Mouse (Mus musculus) bone marrow, adult 2 months (tissue): Measurements from ENCODE around the gene Dcun1d5. TPM values are rescaled to one million over a fixed set of nuclear protein-coding genes. Genes with fewer than 3 reads are reported as not detected.

Experiments
- H3K27ac ChIP-seq: fragments of 200-500 bp; 2 replicates; pipeline ENCODE4 v1.5.1; 2012; ENCODE audit warnings: low read depth, mild to moderate bottlenecking, control low read depth, inconsistent platforms, low read length; ENCODE audit not compliant: control insufficient read depth, poor library complexity, insufficient read depth
- H3K4me1 ChIP-seq: fragments of 200-500 bp; 2 replicates; pipeline ENCODE4 v1.6.1; 2011; ENCODE audit warnings: low read length; ENCODE audit not compliant: control insufficient read depth, insufficient read depth
- H3K4me3 ChIP-seq: fragments of 200-500 bp; replicated peaks from 2 replicates; pipeline ENCODE3; 2011; ENCODE audit warnings: mild to moderate bottlenecking, low read depth, low read length, control low read depth; ENCODE audit not compliant: control insufficient read depth
- CTCF ChIP-seq: fragments of 200-500 bp; IDR thresholded peaks from 2 replicates; pipeline ENCODE4 v1.5.1; 2011; ENCODE audit warnings: low read length, control low read depth; ENCODE audit not compliant: control insufficient read depth, insufficient read depth
- POLR2A ChIP-seq: fragments of 200-500 bp; IDR thresholded peaks from 2 replicates; pipeline ENCODE4 v1.6.1; 2011; ENCODE audit warnings: low read depth, mild to moderate bottlenecking, control low read depth, low read length, borderline replicate concordance; ENCODE audit not compliant: control insufficient read depth
- WGBS: fragments of 180-500 bp; shearing (Covaris S2); methylation state at CpG from one replicate; pipeline ENCODE4 v1.1.7; 2018; 5-methylcytosine and 5-hydroxymethylcytosine counted together
- polyA plus RNA-seq: library from polyadenylated mRNA; stranded (reverse); fragments of >200 nt; gene quantifications from 2 replicates; pipeline ENCODE4 v1.2.4, GENCODE M21; 2011; ENCODE audit warnings: low replicate concordance; ENCODE audit not compliant: missing spikeins, insufficient read depth, insufficient read length

Dcun1d5 gene
- polyA plus RNA-seq, result 29.5 and 50.8 TPM in 2 replicates

DNA sequence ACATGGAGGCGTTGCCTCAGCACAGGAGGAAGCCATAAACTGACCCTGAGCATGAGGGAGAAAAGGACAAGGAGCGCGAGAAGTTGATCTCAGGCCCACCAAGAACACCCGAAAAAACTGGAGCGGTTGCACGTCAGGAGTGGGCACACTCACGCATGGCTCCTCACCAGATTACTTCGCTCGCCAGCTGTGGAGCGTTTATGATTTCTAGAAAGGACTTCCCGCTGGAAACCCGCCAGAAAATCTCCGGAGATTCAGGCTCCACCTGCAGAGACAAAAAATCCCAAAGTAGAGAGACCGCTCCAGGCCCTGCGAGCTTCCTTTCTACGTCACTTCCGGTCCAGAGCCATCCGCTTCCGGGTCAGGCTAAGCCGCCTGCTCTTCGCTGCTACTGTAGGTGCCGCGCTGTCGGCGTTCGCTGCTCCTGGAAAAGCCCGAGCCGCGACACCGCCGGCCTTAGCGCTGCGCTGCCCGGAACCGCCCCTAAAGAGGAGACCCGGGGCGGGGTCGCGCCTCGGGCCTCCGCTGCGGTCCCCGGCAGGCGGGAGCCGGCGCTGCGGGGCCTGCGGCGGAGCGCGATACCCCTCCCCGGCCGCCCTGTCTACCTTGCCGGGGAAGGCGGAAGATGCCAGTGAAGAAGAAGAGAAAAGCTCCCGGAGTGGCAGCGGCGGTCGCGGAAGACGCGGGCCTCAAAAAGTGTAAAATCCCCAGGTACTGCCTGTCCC, at the start of gene Dcun1d5, which contains the start of gene Dync2h1:
Gene Dcun1d5, plus strand, starts transcription at position 349 of the 725 bp plus-strand sequence.
Gene Dync2h1, minus strand, starts transcription at position 275 of the 725 bp plus-strand sequence.
- Histone ChIP-seq H3K4me3 (peak within 1 kb of the TSS; percentile 83), H3K4me1 (no peaks in the 10 kb centered on the region), H3K27ac (peak within 1 kb of the TSS; percentile 80)
- WGBS, result under 1% methylated on average over 62 of the region's 62 CpGs
- TF ChIP-seq POLR2A (peak; percentile 83; the same call in 1 of the 2 replicates), CTCF (no peak)

DNA sequence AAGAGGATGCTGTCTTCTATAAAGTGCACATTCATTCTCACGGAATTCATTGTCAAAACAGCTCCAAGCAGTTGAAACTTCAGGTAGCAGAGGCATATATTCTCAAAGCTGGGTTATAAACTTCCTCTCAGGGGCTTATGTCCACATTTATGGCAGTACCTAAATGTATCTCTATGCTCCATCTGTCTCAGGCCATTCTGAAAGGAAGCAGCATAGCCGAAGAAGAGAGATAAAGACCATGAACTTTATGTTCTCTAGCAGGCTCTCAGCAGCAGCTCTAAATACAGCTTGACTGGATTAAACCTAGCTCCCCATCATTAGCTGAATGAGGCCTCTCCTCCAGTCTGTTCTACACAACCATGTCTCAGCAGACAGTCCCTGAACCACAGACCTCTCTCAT, 29.9 kb upstream of the Dcun1d5 start:
- H3K4me3 ChIP-seq, result no peak overlapping the region

DNA sequence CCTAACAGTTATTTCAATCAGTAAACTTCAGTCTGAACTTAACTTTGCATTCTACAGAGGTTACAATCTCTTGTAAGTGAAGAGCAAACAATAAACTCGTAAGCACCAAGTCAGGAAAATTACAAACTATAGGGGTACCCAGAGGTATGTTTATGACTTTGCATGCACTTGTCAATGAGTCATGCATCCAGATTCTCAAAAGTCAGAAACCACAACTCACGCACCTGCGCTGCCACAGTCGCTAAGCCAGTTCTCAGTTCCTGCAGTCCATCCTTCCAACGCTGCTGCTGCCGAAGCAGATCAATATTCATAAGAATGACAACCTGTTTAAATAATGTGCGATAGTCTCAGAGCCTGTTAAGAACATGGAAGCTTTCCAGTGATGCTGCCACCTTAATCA, 25.7 kb upstream of the Dcun1d5 start:
- Histone ChIP-seq H3K4me1 (no peaks in the 10 kb centered on the region), H3K4me3 (no peak overlapping the region), H3K27ac (no peak overlapping the region)
- 85% methylated on average over 7 of the region's 7 CpGs for WGBS
- no peak for TF ChIP-seq POLR2A
- TF ChIP-seq CTCF, result no peak

More for the DNA sequence above, 29.9 kb upstream of the Dcun1d5 start:
- no peaks in the 10 kb centered on the region for H3K4me1 ChIP-seq
- 73% methylated on average over 2 of the region's 2 CpGs for WGBS
- TF ChIP-seq POLR2A (no peak), CTCF (no peak)
- H3K27ac ChIP-seq, result no peak overlapping the region

DNA sequence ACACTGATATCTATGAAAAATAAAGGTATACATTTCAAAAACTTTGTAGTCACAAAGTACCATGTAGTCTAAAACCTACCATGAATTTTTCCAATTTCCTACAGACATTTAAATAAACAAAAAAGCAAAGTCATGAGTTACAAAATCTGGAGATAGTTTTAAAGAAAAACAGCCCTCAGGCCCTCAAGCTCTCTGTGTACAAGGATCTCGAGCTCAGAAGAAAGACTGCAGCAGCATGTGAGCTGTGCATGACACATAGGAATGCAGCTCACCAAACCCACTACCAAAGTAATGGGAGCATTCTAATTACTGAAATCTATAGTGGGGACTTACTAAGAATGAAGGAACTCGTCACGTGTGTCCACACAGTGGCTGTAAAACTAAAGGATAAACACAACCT, 24.6 kb upstream of the Dcun1d5 start:
- WGBS, result 84% methylated on average over 3 of the region's 3 CpGs
- H3K4me1 ChIP-seq, result no peaks in the 10 kb centered on the region
- H3K4me3 ChIP-seq, result no peak overlapping the region
- no peak overlapping the region for H3K27ac ChIP-seq
- TF ChIP-seq CTCF, result no peak
- TF ChIP-seq POLR2A, result no peak

DNA sequence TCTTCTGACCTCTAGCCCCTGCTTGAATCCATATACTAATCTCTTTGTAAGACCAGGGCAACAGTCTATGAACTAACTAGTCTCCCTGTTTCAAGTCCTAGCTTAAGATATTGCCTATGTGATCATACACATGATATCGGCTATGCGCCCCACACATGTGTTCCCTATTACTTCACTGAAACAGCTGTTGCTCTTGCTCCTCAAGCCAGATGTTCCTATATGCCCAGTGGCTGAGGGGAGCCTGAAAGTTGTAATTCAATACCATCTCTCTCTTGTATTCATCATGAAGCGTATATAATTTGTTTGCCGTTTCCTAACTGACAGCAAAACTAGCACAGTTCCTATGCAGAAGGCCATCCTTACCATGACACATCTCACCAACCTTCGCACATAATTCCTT, 23.6 kb upstream of the Dcun1d5 start:
- H3K4me3 ChIP-seq, result no peak overlapping the region
- WGBS, result 89% methylated on average over 5 of the region's 5 CpGs
- H3K4me1 ChIP-seq, result no peaks in the 10 kb centered on the region
- TF ChIP-seq CTCF (no peak), POLR2A (no peak)
- H3K27ac ChIP-seq, result no peak overlapping the region

DNA sequence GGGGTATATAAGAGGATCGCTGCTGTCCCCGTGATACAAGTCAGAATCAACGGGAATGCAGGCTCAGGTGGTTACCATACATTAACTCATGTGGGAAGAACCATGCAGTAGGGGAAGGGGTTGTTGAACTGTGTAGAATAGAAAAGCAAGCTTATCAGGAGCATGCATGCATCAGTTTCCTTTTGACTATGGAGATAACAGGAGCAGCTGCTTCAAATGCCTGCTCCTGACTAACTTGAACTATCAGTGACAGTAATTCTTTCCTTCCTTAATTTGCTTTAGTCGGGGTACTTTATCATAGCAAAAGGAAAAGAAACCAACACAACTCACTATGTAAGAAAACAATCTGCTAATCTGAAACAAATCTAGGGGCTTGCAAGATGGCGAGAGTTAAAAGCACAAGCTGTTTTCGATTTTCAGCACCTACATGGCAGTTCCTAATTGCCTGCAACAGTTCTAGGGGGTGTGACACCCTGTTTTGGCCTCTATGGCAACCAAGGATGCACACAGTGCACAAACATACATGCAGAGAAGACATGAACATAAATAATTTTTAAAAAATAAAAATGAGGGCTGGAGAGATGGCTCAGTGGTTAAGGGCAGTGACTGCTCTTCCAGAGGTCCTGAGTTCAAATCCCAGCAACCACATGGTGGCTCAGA, 16.9 kb upstream of the Dcun1d5 start:
- 61% methylated on average over 6 of the region's 6 CpGs for WGBS
- Histone ChIP-seq H3K27ac (no peak overlapping the region), H3K4me1 (no peaks in the 10 kb centered on the region), H3K4me3 (no peak overlapping the region)
- TF ChIP-seq CTCF (no peak), POLR2A (no peak)

DNA sequence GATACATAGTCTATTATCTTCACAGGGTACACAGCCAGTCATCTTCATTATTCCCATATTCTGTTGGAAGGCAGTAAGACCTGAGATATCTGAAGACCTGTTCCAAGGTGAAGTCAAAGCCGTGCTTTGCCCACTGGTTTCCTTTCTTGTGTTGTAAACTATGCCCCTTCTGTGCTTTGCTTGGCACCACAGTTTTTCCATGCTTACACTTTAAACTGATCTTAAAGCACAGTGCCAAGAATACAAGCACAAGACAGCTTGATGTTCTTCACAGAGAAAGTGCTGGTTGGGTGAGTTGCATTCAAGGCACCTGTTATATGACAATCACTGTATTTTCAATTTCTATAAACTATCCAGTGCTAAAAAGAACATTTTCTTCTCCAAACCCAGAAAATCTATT, 10.6 kb upstream of the Dcun1d5 start:
- no peak for TF ChIP-seq POLR2A
- TF ChIP-seq CTCF, result no peak
- H3K27ac ChIP-seq, result no peak overlapping the region
- 86% methylated on average over 1 of the region's 1 CpGs for WGBS
- no peaks in the 10 kb centered on the region for H3K4me1 ChIP-seq
- no peak overlapping the region for H3K4me3 ChIP-seq
